Mouse (Mus musculus) kidney, postnatal 10 days (tissue): Measurements from ENCODE around the gene Col7a1.

Experiments used
- DNase-seq: peaks from one replicate; pipeline ENCODE4 v3.0.0; 2021; ENCODE audit warnings: mixed read lengths

The Col7a1 gene

GRCm38 (mm10) chr9:109022866-109023685 lies 69.7 kb downstream of the Col7a1 start:
- peak; percentile 7 for DNase-seq

- peak; percentile 27 for DNase-seq
These were observed 74.1 kb downstream of the Col7a1 start for GRCm38 (mm10) chr9:109027521-109027920.

GRCm38 (mm10) chr9:109028421-109028820 lies 75.0 kb downstream of the Col7a1 start:
- DNase-seq: peak; percentile 3

DNA sequence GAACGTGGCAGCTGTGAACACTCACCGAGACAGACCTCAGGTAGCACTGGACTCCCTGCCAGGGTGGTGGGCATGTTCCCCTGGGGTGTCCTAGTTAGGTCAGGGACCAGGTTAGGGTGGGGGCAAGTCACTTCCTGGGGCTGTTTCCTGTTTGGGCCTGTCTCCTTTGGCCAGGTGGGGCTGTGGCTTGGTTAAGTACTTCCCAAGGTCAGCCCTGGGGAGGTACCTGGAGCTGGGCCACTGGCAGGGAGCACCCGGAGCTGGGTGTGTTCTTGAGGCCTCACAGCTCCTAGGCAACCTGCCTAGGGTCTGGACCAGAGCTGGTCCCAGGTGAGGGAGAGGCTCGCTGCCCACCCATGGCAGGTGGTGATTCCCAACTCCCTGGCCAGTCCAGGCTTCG lies 75.5 kb downstream of the Col7a1 start:
- DNase-seq: peak; percentile 4

DNA sequence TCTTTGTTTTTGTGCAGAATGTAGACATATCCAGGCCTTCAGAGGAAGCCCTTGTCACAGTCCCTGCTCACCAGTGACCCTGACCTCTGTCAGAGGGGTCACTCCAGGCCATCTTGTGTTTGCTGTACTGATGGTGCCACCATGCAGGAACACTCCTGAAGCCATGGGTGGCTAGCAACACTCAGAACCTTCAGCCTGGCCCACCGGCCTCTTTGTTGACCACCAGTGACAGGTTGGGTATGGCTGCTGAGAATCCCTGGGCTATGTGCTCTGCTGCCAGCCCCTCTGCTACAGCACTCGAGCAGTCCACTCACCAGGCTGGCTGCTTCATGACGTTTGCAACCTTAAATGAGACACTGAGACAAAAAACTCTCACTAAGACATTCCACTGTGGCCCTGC lies 76.9 kb downstream of the Col7a1 start:
- DNase-seq: peak; percentile 3

GRCm38 (mm10) chr9:109031001-109031400 lies 77.6 kb downstream of the Col7a1 start:
- no peak for DNase-seq

- peak; percentile 2 for DNase-seq
These were observed 78.3 kb downstream of the Col7a1 start for GRCm38 (mm10) chr9:109031686-109032085.

- no peak for DNase-seq
These were observed 79.0 kb downstream of the Col7a1 start for GRCm38 (mm10) chr9:109032435-109032834.
